Mouse (Mus musculus): ENCODE measurements around the gene Pald1. TPM values are rescaled to one million over a fixed set of nuclear protein-coding genes. Genes with fewer than 3 reads are reported as not detected.

The Pald1 gene
- total RNA-seq, 1 experiment, result 102 TPM

DNA sequence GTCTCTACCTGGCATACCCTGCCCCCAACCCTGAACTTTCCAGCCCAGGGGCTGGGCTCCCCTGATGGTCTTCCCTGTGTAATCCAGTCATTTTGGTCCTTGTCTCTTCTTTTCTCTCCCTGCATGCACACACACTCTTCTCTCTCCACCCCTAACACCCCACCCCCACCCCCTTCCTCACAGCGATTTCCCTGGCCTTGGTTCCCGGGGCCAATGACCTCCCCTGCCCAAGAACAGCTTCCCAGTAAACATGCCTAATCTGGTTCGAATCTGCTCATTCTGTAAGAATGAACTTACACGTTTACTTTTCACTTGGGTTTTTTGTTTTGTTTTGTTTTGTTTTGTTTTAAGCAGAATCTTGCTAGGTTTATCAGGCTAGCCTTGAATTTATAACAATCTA, 26.4 kb upstream of the Pald1 start:
- in situ Hi-C loops (cut with MboI; ENCODE audit: low sequenced_read_pairs in 2 of 2, unreplicated experiment in 2 of 2), result no loop called here
- Histone ChIP-seq H3K27ac (ENCODE audit: insufficient read depth, low read depth, low read length, poor library complexity, severe bottlenecking) (peak overlapping the region; percentile 70; the same call in 1 of the 2 replicates), H3K4me3 (ENCODE audit: insufficient read depth in 1 of 2, low read depth in 1 of 2, low read length in 2 of 2, poor library complexity in 1 of 2, severe bottlenecking in 1 of 2) (0 out of 4 replicates have a peak overlapping the region, but pooled peaks of 1 of the 2 experiments have one; percentile 3), H3K9me3 (ENCODE audit: control insufficient read depth, insufficient read depth, low read depth, low read length) (no peaks in the 10 kb centered on the region), H3K4me1 (ENCODE audit: control insufficient read depth in 2 of 2, insufficient read depth in 2 of 2, low read length in 2 of 2, poor library complexity in 1 of 2) (peaks cover 15 to 39% of the 10 kb centered on the region in 2 experiments), H3K36me3 (ENCODE audit: control insufficient read depth, insufficient read depth, low read length, poor library complexity, severe bottlenecking) (no peaks in the 10 kb centered on the region), H3K9ac (ENCODE audit: insufficient read depth, low read depth, low read length, poor library complexity, severe bottlenecking) (0 out of 2 replicates have a peak overlapping the region, but pooled peaks have one; percentile 18)
- DNase-seq (ENCODE audit: low read depth, low spot score), result no peak
- TF ChIP-seq HCFC1 (IDR thresholded peaks at IDR 0.05; ENCODE audit: borderline replicate concordance, insufficient read depth, low read length) (no peak), ZNF384 (IDR thresholded peaks at IDR 0.05; ENCODE audit: low read depth, low read length) (no peak)

DNA sequence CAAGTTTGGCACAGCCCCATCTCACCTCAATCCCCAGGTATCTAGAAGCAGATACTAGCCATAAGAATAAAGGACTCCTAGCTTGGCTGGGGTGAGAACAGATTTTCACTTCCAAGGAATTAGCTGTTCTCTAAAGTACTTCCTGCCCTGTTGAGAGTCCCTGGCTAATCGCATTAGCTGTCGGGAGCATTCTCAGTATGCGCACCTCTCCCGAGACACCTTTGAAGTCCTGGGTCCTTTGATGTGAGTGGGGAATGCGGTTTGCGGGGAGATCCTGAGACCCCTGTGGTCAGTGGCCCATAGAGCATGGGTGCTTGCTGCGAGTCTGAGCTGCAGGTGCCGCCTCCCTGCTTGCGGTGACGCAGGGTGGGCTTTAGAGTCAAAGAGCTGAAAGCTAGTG, 22.6 kb upstream of the Pald1 start:
- no peaks in the 10 kb centered on the region for H3K9me3 ChIP-seq (ENCODE audit: control insufficient read depth, insufficient read depth, low read depth, low read length)
- no peak overlapping the region; a peak in 1 of 4 replicates for H3K4me3 ChIP-seq (ENCODE audit: insufficient read depth in 1 of 2, low read depth in 1 of 2, low read length in 2 of 2, poor library complexity in 1 of 2, severe bottlenecking in 1 of 2)
- no peaks in the 10 kb centered on the region for H3K36me3 ChIP-seq (ENCODE audit: control insufficient read depth, insufficient read depth, low read length, poor library complexity, severe bottlenecking)
- H3K27ac ChIP-seq (ENCODE audit: insufficient read depth, low read depth, low read length, poor library complexity, severe bottlenecking), result peak overlapping the region; percentile 80; the same call in 1 of the 2 replicates
- no peak overlapping the region; the same call in 1 of the 2 replicates for H3K9ac ChIP-seq (ENCODE audit: insufficient read depth, low read depth, low read length, poor library complexity, severe bottlenecking)
- in situ Hi-C loops (cut with MboI; ENCODE audit: low sequenced_read_pairs in 2 of 2, unreplicated experiment in 2 of 2), result no loop called here
- DNase-seq (ENCODE audit: low read depth, low spot score), result no peak
- no peak for TF ChIP-seq CHD2 (IDR thresholded peaks at IDR 0.05; ENCODE audit: low read depth, low read length)
- TF ChIP-seq ZC3H11A (IDR thresholded peaks at IDR 0.05; ENCODE audit: borderline replicate concordance, low read depth, low read length), result no peak
- TF ChIP-seq HCFC1 (IDR thresholded peaks at IDR 0.05; ENCODE audit: borderline replicate concordance, insufficient read depth, low read length), result no peak
- TF ChIP-seq ZNF384 (IDR thresholded peaks at IDR 0.05; ENCODE audit: low read depth, low read length), result no peak
- TF ChIP-seq MAFK (IDR thresholded peaks at IDR 0.05; ENCODE audit: insufficient read depth, low read depth, low read length), result no peak
- H3K4me1 ChIP-seq (ENCODE audit: control insufficient read depth in 2 of 2, insufficient read depth in 2 of 2, low read length in 2 of 2, poor library complexity in 1 of 2), result peaks cover 13 to 32% of the 10 kb centered on the region in 2 experiments

DNA sequence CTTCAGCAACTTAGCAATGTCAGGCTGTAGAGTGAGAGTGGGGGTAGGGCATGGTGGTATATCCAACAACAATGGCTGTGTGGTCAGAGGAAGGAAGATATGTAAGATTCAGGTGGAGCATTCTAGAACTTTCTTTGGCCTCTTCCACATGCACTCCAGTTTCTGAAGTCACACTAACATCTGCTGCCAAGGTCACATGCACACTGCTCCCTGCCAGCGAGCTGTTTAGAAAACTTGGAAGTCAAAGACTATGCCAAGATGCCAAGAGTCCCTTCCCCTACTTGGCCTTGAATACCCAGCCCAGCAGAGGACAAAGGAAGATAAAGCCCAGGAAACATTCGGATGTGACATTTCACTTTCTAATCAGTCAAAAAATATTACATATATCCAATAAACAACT, 19.6 kb upstream of the Pald1 start:
- Histone ChIP-seq H3K4me1 (ENCODE audit: control insufficient read depth in 2 of 2, insufficient read depth in 2 of 2, low read length in 2 of 2, poor library complexity in 1 of 2) (peaks cover 6 to 19% of the 10 kb centered on the region in 2 experiments; a peak in 3 of 4 replicates), H3K4me3 (ENCODE audit: insufficient read depth in 1 of 2, low read depth in 1 of 2, low read length in 2 of 2, poor library complexity in 1 of 2, severe bottlenecking in 1 of 2) (no peak overlapping the region), H3K9me3 (ENCODE audit: control insufficient read depth, insufficient read depth, low read depth, low read length) (no peaks in the 10 kb centered on the region), H3K36me3 (ENCODE audit: control insufficient read depth, insufficient read depth, low read length, poor library complexity, severe bottlenecking) (no peaks in the 10 kb centered on the region), H3K9ac (ENCODE audit: insufficient read depth, low read depth, low read length, poor library complexity, severe bottlenecking) (no peak overlapping the region), H3K27ac (ENCODE audit: insufficient read depth, low read depth, low read length, poor library complexity, severe bottlenecking) (no peak overlapping the region)
- no peak for DNase-seq (ENCODE audit: low read depth, low spot score)
- no peak for TF ChIP-seq MAFK (IDR thresholded peaks at IDR 0.05; ENCODE audit: insufficient read depth, low read depth, low read length)
- TF ChIP-seq ZNF384 (IDR thresholded peaks at IDR 0.05; ENCODE audit: low read depth, low read length), result no peak
- no peak for TF ChIP-seq HCFC1 (IDR thresholded peaks at IDR 0.05; ENCODE audit: borderline replicate concordance, insufficient read depth, low read length)
- in situ Hi-C loops (cut with MboI; ENCODE audit: low sequenced_read_pairs in 2 of 2, unreplicated experiment in 2 of 2), result no loop called here

DNA sequence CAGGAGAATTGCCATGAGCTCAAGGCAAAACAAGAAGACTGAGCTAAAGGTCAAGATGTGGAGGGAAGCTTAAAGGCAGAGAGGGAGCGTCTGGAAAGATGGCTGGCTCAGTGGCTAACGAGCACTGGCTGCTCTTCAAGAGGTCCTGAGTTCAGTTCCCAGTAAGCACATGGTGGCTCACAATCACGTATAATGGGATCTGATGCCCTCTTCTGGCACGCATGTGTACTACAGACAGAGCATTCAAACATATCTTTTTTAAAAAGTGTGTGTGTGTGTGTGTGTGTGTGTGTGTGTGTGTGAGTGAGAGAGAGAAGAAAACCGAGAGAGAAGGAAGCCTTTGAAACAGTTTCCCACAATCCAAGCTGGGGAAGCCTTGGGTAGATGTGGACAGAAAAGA, 19.1 kb upstream of the Pald1 start:
- in situ Hi-C loops (cut with MboI; ENCODE audit: low sequenced_read_pairs in 2 of 2, unreplicated experiment in 2 of 2), result no loop called here
- Histone ChIP-seq H3K9me3 (ENCODE audit: control insufficient read depth, insufficient read depth, low read depth, low read length) (no peaks in the 10 kb centered on the region), H3K9ac (ENCODE audit: insufficient read depth, low read depth, low read length, poor library complexity, severe bottlenecking) (no peak overlapping the region), H3K4me3 (ENCODE audit: insufficient read depth in 1 of 2, low read depth in 1 of 2, low read length in 2 of 2, poor library complexity in 1 of 2, severe bottlenecking in 1 of 2) (no peak overlapping the region), H3K36me3 (ENCODE audit: control insufficient read depth, insufficient read depth, low read length, poor library complexity, severe bottlenecking) (no peaks in the 10 kb centered on the region), H3K4me1 (ENCODE audit: control insufficient read depth in 2 of 2, insufficient read depth in 2 of 2, low read length in 2 of 2, poor library complexity in 1 of 2) (peaks cover 6 to 17% of the 10 kb centered on the region in 2 experiments; a peak in 3 of 4 replicates), H3K27ac (ENCODE audit: insufficient read depth, low read depth, low read length, poor library complexity, severe bottlenecking) (no peak overlapping the region)
- TF ChIP-seq ZC3H11A (IDR thresholded peaks at IDR 0.05; ENCODE audit: borderline replicate concordance, low read depth, low read length), result peak; percentile 13; the same call in 1 of the 2 replicates
- TF ChIP-seq CHD2 (IDR thresholded peaks at IDR 0.05; ENCODE audit: low read depth, low read length), result no peak
- DNase-seq (ENCODE audit: low read depth, low spot score), result no peak

DNA sequence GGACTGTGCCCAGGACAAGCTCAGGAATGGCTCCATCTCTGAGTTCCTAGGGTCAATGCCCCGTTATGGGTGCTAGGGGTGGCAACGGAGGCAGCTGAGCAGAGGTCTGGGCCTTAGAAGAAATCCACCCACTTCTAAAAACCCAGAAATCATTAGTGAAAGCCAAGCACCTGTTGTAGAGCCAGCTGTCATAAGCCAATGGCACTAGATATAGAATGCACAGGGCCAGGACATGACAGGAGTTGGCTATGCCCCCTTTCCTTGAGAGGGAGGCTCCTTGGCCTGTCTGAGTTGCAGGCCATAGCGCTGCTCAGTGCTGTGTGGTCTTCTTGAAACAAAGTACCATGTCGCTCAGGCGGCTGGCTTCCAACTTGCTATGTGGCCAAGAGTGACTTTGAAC, 17.1 kb upstream of the Pald1 start:
- Histone ChIP-seq H3K4me3 (ENCODE audit: insufficient read depth in 1 of 2, low read depth in 1 of 2, low read length in 2 of 2, poor library complexity in 1 of 2, severe bottlenecking in 1 of 2) (no peak overlapping the region), H3K36me3 (ENCODE audit: control insufficient read depth, insufficient read depth, low read length, poor library complexity, severe bottlenecking) (no peaks in the 10 kb centered on the region), H3K9me3 (ENCODE audit: control insufficient read depth, insufficient read depth, low read depth, low read length) (no peaks in the 10 kb centered on the region), H3K27ac (ENCODE audit: insufficient read depth, low read depth, low read length, poor library complexity, severe bottlenecking) (no peak overlapping the region), H3K4me1 (ENCODE audit: control insufficient read depth in 2 of 2, insufficient read depth in 2 of 2, low read length in 2 of 2, poor library complexity in 1 of 2) (peaks cover 5 to 11% of the 10 kb centered on the region in 2 experiments), H3K9ac (ENCODE audit: insufficient read depth, low read depth, low read length, poor library complexity, severe bottlenecking) (no peak overlapping the region)
- TF ChIP-seq ZC3H11A (IDR thresholded peaks at IDR 0.05; ENCODE audit: borderline replicate concordance, low read depth, low read length) (no peak), HCFC1 (IDR thresholded peaks at IDR 0.05; ENCODE audit: borderline replicate concordance, insufficient read depth, low read length) (no peak), CHD2 (IDR thresholded peaks at IDR 0.05; ENCODE audit: low read depth, low read length) (no peak), ZNF384 (IDR thresholded peaks at IDR 0.05; ENCODE audit: low read depth, low read length) (no peak), MAFK (IDR thresholded peaks at IDR 0.05; ENCODE audit: insufficient read depth, low read depth, low read length) (no peak)
- in situ Hi-C loops (cut with MboI; ENCODE audit: low sequenced_read_pairs in 2 of 2, unreplicated experiment in 2 of 2), result no loop called here
- no peak for DNase-seq (ENCODE audit: low read depth, low spot score)

All from ES-E14 (cell line).